Mouse (Mus musculus) kidney, adult 2 months (tissue): ENCODE measurements around the gene Tnrc6a. TPM values are rescaled to one million over a fixed set of nuclear protein-coding genes. Genes with fewer than 3 reads are reported as not detected.
"Not testable (repeated sequence)": the region's sequence is repeated elsewhere in the genome, so short reads cannot be mapped to it uniquely, and the experiment has no call there.

Experiments
- DNase-seq: peaks from one replicate; pipeline ENCODE4 v3.0.0; 2021
- H3K27ac ChIP-seq: fragments of 200-500 bp; 2 replicates; pipeline ENCODE4 v1.5.1; 2012; ENCODE audit warnings: low read depth, low read length, control low read depth, inconsistent platforms; ENCODE audit not compliant: insufficient read depth
- H3K27me3 ChIP-seq: fragments of 200-500 bp; replicated peaks from 2 replicates; pipeline ENCODE4 v1.6.1; 2012; ENCODE audit warnings: mild to moderate bottlenecking, moderate library complexity, low read length, inconsistent platforms; ENCODE audit not compliant: control insufficient read depth, insufficient read depth
- H3K36me3 ChIP-seq: fragments of 200-500 bp; 2 replicates; pipeline ENCODE4 v1.6.1; 2012; ENCODE audit warnings: mild to moderate bottlenecking, moderate library complexity, low read length, inconsistent platforms; ENCODE audit not compliant: control insufficient read depth, insufficient read depth
- H3K4me1 ChIP-seq: fragments of 200-500 bp; 2 replicates; pipeline ENCODE4 v1.6.1; 2011; ENCODE audit warnings: low read length; ENCODE audit not compliant: control insufficient read depth, insufficient read depth
- H3K4me3 ChIP-seq: fragments of 200-500 bp; 2 replicates; pipeline ENCODE4 v1.5.1; 2011; ENCODE audit warnings: mild to moderate bottlenecking, low read depth, low read length, control low read depth; ENCODE audit not compliant: insufficient read depth
- CTCF ChIP-seq: fragments of 200-500 bp; conservative IDR thresholded peaks from 2 replicates; pipeline ENCODE4 v1.5.1; 2011; ENCODE audit warnings: low read depth, mild to moderate bottlenecking, control low read depth, low read length, moderate library complexity, mixed read lengths; ENCODE audit not compliant: insufficient read depth, insufficient read length
- POLR2A ChIP-seq: fragments of 200-500 bp; IDR thresholded peaks from one replicate; pipeline ENCODE4 v1.6.1; 2011; ENCODE audit warnings: low read depth, low read length, control low read depth
- WGBS: fragments of 180-500 bp; shearing (Covaris S2); methylation state at CpG from one replicate; pipeline ENCODE4 v1.1.7; 2018; 5-methylcytosine and 5-hydroxymethylcytosine counted together
- polyA plus RNA-seq: library from polyadenylated mRNA; depleted of rRNA; stranded (reverse); fragments of >200 nt; gene quantifications from 2 replicates; pipeline ENCODE4 v1.2.3, GENCODE M21; 2012

Tnrc6a gene
- polyA plus RNA-seq, 1 experiment = 28.9 TPM

GRCm38 (mm10) chr7:123096344-123097120, 27.2 kb upstream of the Tnrc6a start:
- Histone ChIP-seq H3K4me1 (peaks cover 9% of the 10 kb centered on the region; the same call in 1 of the 2 replicates), H3K4me3 (no peak overlapping the region), H3K27ac (no peak overlapping the region), H3K27me3 (no peaks in the 10 kb centered on the region), H3K36me3 (no peaks in the 10 kb centered on the region)
- 84% methylated on average over 12 of the region's 12 CpGs for WGBS
- DNase-seq = no peak
- TF ChIP-seq CTCF (no peak), POLR2A (no peak)

- WGBS = 23% methylated on average over 16 of the region's 16 CpGs
- no peak for TF ChIP-seq POLR2A
- no peak for TF ChIP-seq CTCF
Measured at GRCm38 (mm10) chr7:123097891-123098750, 25.6 kb upstream of the Tnrc6a start.

GRCm38 (mm10) chr7:123101295-123101694, 22.4 kb upstream of the Tnrc6a start:
- Histone ChIP-seq H3K27ac (no peak overlapping the region), H3K36me3 (no peaks in the 10 kb centered on the region), H3K27me3 (no peaks in the 10 kb centered on the region), H3K4me1 (peaks cover 9% of the 10 kb centered on the region; the same call in 1 of the 2 replicates), H3K4me3 (no peak overlapping the region)
- no peak for DNase-seq
- WGBS = 81% methylated on average over 3 of the region's 3 CpGs
- no peak for TF ChIP-seq POLR2A
- no peak for TF ChIP-seq CTCF

More at GRCm38 (mm10) chr7:123097891-123098750, 25.6 kb upstream of the Tnrc6a start:
- peak overlapping the region; percentile 73 for H3K27ac ChIP-seq
- no peaks in the 10 kb centered on the region for H3K36me3 ChIP-seq
- H3K4me3 ChIP-seq = no peak overlapping the region
- H3K27me3 ChIP-seq = no peaks in the 10 kb centered on the region
- DNase-seq = peak; percentile 83
- peaks cover 9% of the 10 kb centered on the region; the same call in 1 of the 2 replicates for H3K4me1 ChIP-seq

- H3K27ac ChIP-seq, H3K4me1 ChIP-seq, H3K27me3 ChIP-seq, H3K4me3 ChIP-seq, DNase-seq, H3K36me3 ChIP-seq: not testable (repeated sequence)
- WGBS = 25% methylated on average over 1 of the region's 1 CpGs
Measured at GRCm38 (mm10) chr7:123105381-123105780, 18.3 kb upstream of the Tnrc6a start.

GRCm38 (mm10) chr7:123105906-123106305, 17.8 kb upstream of the Tnrc6a start:
- WGBS = 63% methylated on average over 1 of the region's 1 CpGs

GRCm38 (mm10) chr7:123106326-123106725, 17.4 kb upstream of the Tnrc6a start:
- TF ChIP-seq CTCF (no peak), POLR2A (no peak)
- DNase-seq = peak; percentile 40
- no peak overlapping the region for H3K27ac ChIP-seq
- H3K4me1 ChIP-seq = no peaks in the 10 kb centered on the region
- WGBS = 71% methylated on average over 2 of the region's 2 CpGs
- H3K36me3 ChIP-seq = no peaks in the 10 kb centered on the region
- H3K27me3 ChIP-seq = no peaks in the 10 kb centered on the region; the same call in 1 of the 2 replicates
- H3K4me3 ChIP-seq = no peak overlapping the region

More at GRCm38 (mm10) chr7:123105906-123106305, 17.8 kb upstream of the Tnrc6a start:
- H3K36me3 ChIP-seq = no peaks in the 10 kb centered on the region
- TF ChIP-seq POLR2A = no peak
- TF ChIP-seq CTCF = no peak
- H3K27ac ChIP-seq = no peak overlapping the region
- DNase-seq = no peak
- no peaks in the 10 kb centered on the region; the same call in 1 of the 2 replicates for H3K27me3 ChIP-seq
- no peaks in the 10 kb centered on the region for H3K4me1 ChIP-seq
- no peak overlapping the region for H3K4me3 ChIP-seq
